Mouse (Mus musculus) liver, embryonic 12.5 days (tissue): ENCODE results near the gene Hist1h2ag. TPM values are rescaled to one million over a fixed set of nuclear protein-coding genes. Genes with fewer than 3 reads are reported as not detected.
"Not testable (repeated sequence)": the region's sequence is repeated elsewhere in the genome, so short reads cannot be mapped to it uniquely, and the experiment has no call there.

Experiments used
- ATAC-seq: fragments of 200-750 bp; cut with Nextera tagmentation; 2 replicates; pipeline ENCODE4 v1.8.0; 2017; ENCODE audit warnings: moderate number of reproducible peaks, mild to moderate bottlenecking, moderate library complexity
- H3K27ac ChIP-seq: fragments of 300-500 bp; sonication (generic); 2 replicates; pipeline ENCODE4 v1.5.1; 2016; ENCODE audit warnings: mild to moderate bottlenecking
- H3K27me3 ChIP-seq: fragments of 300-500 bp; sonication (generic); replicated peaks from 2 replicates; pipeline ENCODE4 v1.6.1; 2016; ENCODE audit warnings: mild to moderate bottlenecking, moderate library complexity
- H3K36me3 ChIP-seq: fragments of 300-500 bp; sonication (generic); 2 replicates; pipeline ENCODE4 v1.6.1; 2016; ENCODE audit warnings: mild to moderate bottlenecking, moderate library complexity
- H3K4me1 ChIP-seq: fragments of 300-500 bp; sonication (generic); 2 replicates; pipeline ENCODE4 v1.6.1; 2016
- H3K4me2 ChIP-seq: fragments of 300-500 bp; sonication (generic); 2 replicates; pipeline ENCODE4 v1.6.1; 2016; ENCODE audit warnings: mild to moderate bottlenecking, moderate library complexity
- H3K4me3 ChIP-seq: fragments of 300-500 bp; sonication (generic); 2 replicates; pipeline ENCODE4 v1.5.1; 2016; ENCODE audit warnings: mild to moderate bottlenecking, moderate library complexity
- H3K9ac ChIP-seq: fragments of 300-500 bp; sonication (generic); 2 replicates; pipeline ENCODE4 v1.6.1; 2016; ENCODE audit warnings: mild to moderate bottlenecking, moderate library complexity
- H3K9me3 ChIP-seq: fragments of 300-500 bp; sonication (generic); replicated peaks from 2 replicates; pipeline ENCODE4 v1.6.1; 2016; ENCODE audit warnings: mild to moderate bottlenecking, moderate library complexity
- WGBS: fragments of 180-500 bp; shearing (Covaris S2); methylation state at CpG from one replicate; pipeline ENCODE4 v1.1.7; 2016; ENCODE audit not compliant: insufficient replicate concordance; 5-methylcytosine and 5-hydroxymethylcytosine counted together
- polyA plus RNA-seq: library from polyadenylated mRNA; unstranded; fragments of >200 nt; fragmentation: Nextera tagmentation; extraction: Ambion mirVana; gene quantifications from 2 replicates; pipeline ENCODE4 v1.2.1, GENCODE M21; 2016

Hist1h2ag gene
- polyA plus RNA-seq, 1 experiment from 2014 or later, result 28.2 TPM

GRCm38 (mm10) chr13:22043503-22044431 is 1.0 kb upstream of the Hist1h2ag start:
- H3K4me1 ChIP-seq, result peaks cover 47% of the 10 kb centered on the region

GRCm38 (mm10) chr13:22041651-22042567 is 835 bp downstream of the Hist1h2ag start:
- peaks cover 60% of the 10 kb centered on the region for H3K4me1 ChIP-seq
- H3K27ac ChIP-seq, result peak overlapping the region; percentile 98
- ATAC-seq, result no peak
- H3K4me2 ChIP-seq, result peak overlapping the region; percentile 75
- H3K9me3 ChIP-seq, result no peaks in the 10 kb centered on the region
- WGBS, result 2% methylated on average over 13 of the region's 13 CpGs
- H3K27me3 ChIP-seq, result no peaks in the 10 kb centered on the region
- H3K36me3 ChIP-seq, result no peaks in the 10 kb centered on the region
- H3K4me3 ChIP-seq, result peak overlapping the region; percentile 60
- H3K9ac ChIP-seq, result peak overlapping the region; percentile 89

More at GRCm38 (mm10) chr13:22043503-22044431, 1.0 kb upstream of the Hist1h2ag start:
- Histone ChIP-seq H3K27ac (peak overlapping the region; percentile 96), H3K36me3 (no peaks in the 10 kb centered on the region), H3K4me3 (peak overlapping the region; percentile 51), H3K4me2 (peak overlapping the region; percentile 69), H3K9ac (peak overlapping the region; percentile 72), H3K9me3 (no peaks in the 10 kb centered on the region), H3K27me3 (no peaks in the 10 kb centered on the region)
- WGBS, result 2% methylated on average over 14 of the region's 14 CpGs
- ATAC-seq, result peak; percentile 20

GRCm38 (mm10) chr13:22041142-22041536 is 1.6 kb downstream of the Hist1h2ag start, which contains the start of gene Hist1h4i:
Hist1h4i (minus strand) TSS chr13:22041362.
- peak within 1 kb of the TSS; percentile 89 for H3K9ac ChIP-seq
- H3K36me3 ChIP-seq, H3K27me3 ChIP-seq, H3K9me3 ChIP-seq: not testable (repeated sequence)
- H3K27ac ChIP-seq, result peak within 1 kb of the TSS; percentile 98
- peak within 1 kb of the TSS; percentile 75 for H3K4me2 ChIP-seq
- peaks cover 67% of the 10 kb centered on the region for H3K4me1 ChIP-seq
- WGBS, result under 1% methylated on average over 22 of the region's 27 CpGs
- peak; percentile 53 for ATAC-seq
- peak within 1 kb of the TSS; percentile 60 for H3K4me3 ChIP-seq

- H3K9me3 ChIP-seq, result no peaks in the 10 kb centered on the region
Measured at GRCm38 (mm10) chr13:22040464-22041141, 2.1 kb downstream of the Hist1h2ag start.

GRCm38 (mm10) chr13:22039951-22040463 is 2.7 kb downstream of the Hist1h2ag start:
- Histone ChIP-seq H3K4me2 (peak overlapping the region; percentile 75), H3K9me3 (no peaks in the 10 kb centered on the region), H3K27me3 (no peaks in the 10 kb centered on the region), H3K27ac (peak overlapping the region; percentile 98), H3K9ac (peak overlapping the region; percentile 89), H3K4me1 (peaks cover 57% of the 10 kb centered on the region), H3K4me3 (peak overlapping the region; percentile 60), H3K36me3 (no peaks in the 10 kb centered on the region)
- WGBS, result 5% methylated on average over 2 of the region's 2 CpGs
- no peak for ATAC-seq

More at GRCm38 (mm10) chr13:22040464-22041141, 2.1 kb downstream of the Hist1h2ag start:
- Histone ChIP-seq H3K4me1 (peaks cover 63% of the 10 kb centered on the region), H3K4me2 (peak overlapping the region; percentile 75), H3K27ac (peak overlapping the region; percentile 98), H3K9ac (peak overlapping the region; percentile 89), H3K27me3 (no peaks in the 10 kb centered on the region), H3K36me3 (no peaks in the 10 kb centered on the region), H3K4me3 (peak overlapping the region; percentile 60)
- ATAC-seq, result peak; percentile 59
- WGBS, result under 1% methylated on average over 23 of the region's 24 CpGs

GRCm38 (mm10) chr13:22039364-22039763 is 3.4 kb downstream of the Hist1h2ag start:
- H3K27ac ChIP-seq, result peak overlapping the region; percentile 98
- peak overlapping the region; percentile 75 for H3K4me2 ChIP-seq
- no peaks in the 10 kb centered on the region for H3K9me3 ChIP-seq
- peak overlapping the region; percentile 60 for H3K4me3 ChIP-seq
- peaks cover 55% of the 10 kb centered on the region for H3K4me1 ChIP-seq
- H3K36me3 ChIP-seq, result no peaks in the 10 kb centered on the region
- no peaks in the 10 kb centered on the region for H3K27me3 ChIP-seq
- WGBS, result 53% methylated on average over 5 of the region's 5 CpGs
- ATAC-seq, result no peak
- H3K9ac ChIP-seq, result peak overlapping the region; percentile 89

- peak overlapping the region; percentile 75 for H3K4me2 ChIP-seq
Measured at GRCm38 (mm10) chr13:22037415-22037814, 5.3 kb downstream of the Hist1h2ag start.

GRCm38 (mm10) chr13:22036986-22037385 is 5.8 kb downstream of the Hist1h2ag start:
- Histone ChIP-seq H3K4me1 (peaks cover 68% of the 10 kb centered on the region), H3K27me3 (no peaks in the 10 kb centered on the region), H3K9me3 (no peaks in the 10 kb centered on the region), H3K36me3 (no peaks in the 10 kb centered on the region), H3K9ac (peak overlapping the region; percentile 80), H3K4me3 (peak overlapping the region; percentile 53), H3K27ac (peak overlapping the region; percentile 98), H3K4me2 (peak overlapping the region; percentile 75)
- 44% methylated on average over 3 of the region's 3 CpGs for WGBS
- ATAC-seq, result no peak

More at GRCm38 (mm10) chr13:22037415-22037814, 5.3 kb downstream of the Hist1h2ag start:
- peak overlapping the region; percentile 98 for H3K27ac ChIP-seq
- H3K4me3 ChIP-seq, result peak overlapping the region; percentile 24
- no peaks in the 10 kb centered on the region for H3K36me3 ChIP-seq
- no peaks in the 10 kb centered on the region for H3K9me3 ChIP-seq
- H3K27me3 ChIP-seq, result no peaks in the 10 kb centered on the region
- no peak for ATAC-seq
- peaks cover 67% of the 10 kb centered on the region for H3K4me1 ChIP-seq
- peak overlapping the region; percentile 80 for H3K9ac ChIP-seq
- WGBS, result 59% methylated on average over 2 of the region's 2 CpGs

GRCm38 (mm10) chr13:22036149-22036956 is 6.4 kb downstream of the Hist1h2ag start:
- Histone ChIP-seq H3K4me2 (peak overlapping the region; percentile 75), H3K36me3 (no peaks in the 10 kb centered on the region), H3K9ac (peak overlapping the region; percentile 80), H3K4me3 (peak overlapping the region; percentile 53), H3K4me1 (peaks cover 68% of the 10 kb centered on the region), H3K27me3 (no peaks in the 10 kb centered on the region), H3K9me3 (no peaks in the 10 kb centered on the region), H3K27ac (peak overlapping the region; percentile 98)
- ATAC-seq, result peak; percentile 19; the same call in 1 of the 2 replicates
- WGBS, result 2% methylated on average over 20 of the region's 23 CpGs

GRCm38 (mm10) chr13:22035267-22036148 is 7.2 kb downstream of the Hist1h2ag start, which contains the start of the genes Hist1h2ah and Hist1h2bk:
Hist1h2ah (minus strand) TSS chr13:22035568.
Hist1h2bk (plus strand) TSS chr13:22035870.
- H3K36me3 ChIP-seq, H3K27me3 ChIP-seq, H3K9me3 ChIP-seq: not testable (repeated sequence)
- peak within 1 kb of the TSS; percentile 59 for H3K4me3 ChIP-seq
- H3K4me1 ChIP-seq, result peaks cover 70% of the 10 kb centered on the region
- H3K27ac ChIP-seq, result peak within 1 kb of the TSS; percentile 98
- peak; percentile 91 for ATAC-seq
- 0% methylated on average over 21 of the region's 69 CpGs for WGBS
- peak within 1 kb of the TSS; percentile 80 for H3K9ac ChIP-seq
- peak within 1 kb of the TSS; percentile 75 for H3K4me2 ChIP-seq
